Mouse (Mus musculus) olfactory bulb, adult 2 months (tissue): ENCODE measurements around the gene Farp1.
"Not testable (repeated sequence)": the region's sequence is repeated elsewhere in the genome, so short reads cannot be mapped to it uniquely, and the experiment has no call there.

ENCODE experiments used
- CTCF ChIP-seq: fragments of 200-500 bp; IDR thresholded peaks from 2 replicates; pipeline ENCODE4 v1.5.1; 2012; ENCODE audit warnings: low read depth, mild to moderate bottlenecking, low read length, moderate library complexity; ENCODE audit not compliant: insufficient read depth
- POLR2A ChIP-seq: fragments of 200-500 bp; IDR thresholded peaks from 2 replicates; pipeline ENCODE4 v1.6.1; 2012; ENCODE audit warnings: mild to moderate bottlenecking, low read depth, low read length, moderate library complexity; ENCODE audit not compliant: insufficient read depth

DNA sequence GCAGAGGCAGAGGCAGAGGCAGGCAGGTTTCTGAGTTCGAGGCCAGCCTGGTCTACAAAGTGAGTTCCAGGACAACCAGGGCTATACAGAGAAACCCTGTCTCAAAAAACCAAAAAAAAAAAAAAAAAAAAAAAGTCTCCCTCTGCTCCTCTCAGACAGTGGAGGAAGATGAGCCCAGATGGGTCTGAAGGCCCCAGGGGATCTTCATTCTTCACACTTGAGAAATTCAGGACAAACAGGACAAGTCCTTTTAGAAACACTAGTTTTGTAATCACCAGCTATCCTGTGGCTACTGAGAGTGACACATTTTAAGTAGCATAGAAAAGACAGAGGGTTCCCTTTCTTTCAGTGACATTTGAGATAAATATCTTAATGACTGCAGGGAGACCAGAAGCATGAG lies 95.4 kb downstream of the Farp1 start:
- TF ChIP-seq CTCF, POLR2A: not testable (repeated sequence)
